Mouse (Mus musculus) forebrain, embryonic 11.5 days (tissue): ENCODE measurements around the gene 4930432K21Rik. TPM values are rescaled to one million over a fixed set of nuclear protein-coding genes. Genes with fewer than 3 reads are reported as not detected.

Experiments used
- ATAC-seq: fragments of 200-750 bp; cut with Nextera tagmentation; replicated peaks from 2 replicates; pipeline ENCODE4 v1.8.0; 2017; ENCODE audit warnings: moderate TSS enrichment; ENCODE audit not compliant: low FRiP score
- DNase-seq: peaks from one replicate; pipeline ENCODE4 v3.0.0-alpha.2; 2017; ENCODE audit warnings: low spot score
- H3K27ac ChIP-seq: fragments of 300-500 bp; sonication (generic); 2 replicates; pipeline ENCODE4 v1.5.1; 2014; ENCODE audit warnings: low read depth, low read length
- H3K27me3 ChIP-seq: fragments of 300-500 bp; sonication (generic); 2 replicates; pipeline ENCODE4 v1.6.1; 2014; ENCODE audit warnings: mild to moderate bottlenecking, low read length, mixed read lengths; ENCODE audit not compliant: control insufficient read depth, insufficient read depth
- H3K36me3 ChIP-seq: fragments of 300-500 bp; sonication (generic); 2 replicates; pipeline ENCODE4 v1.6.1; 2014; ENCODE audit warnings: mild to moderate bottlenecking, low read length, moderate library complexity, mixed read lengths; ENCODE audit not compliant: control insufficient read depth, insufficient read depth
- H3K4me1 ChIP-seq: fragments of 300-500 bp; sonication (generic); replicated peaks from 2 replicates; pipeline ENCODE4 v1.6.1; 2014; ENCODE audit warnings: low read length, mixed read lengths; ENCODE audit not compliant: control insufficient read depth, insufficient read depth
- H3K4me2 ChIP-seq: fragments of 300-500 bp; sonication (generic); 2 replicates; pipeline ENCODE4 v1.6.1; 2014; ENCODE audit warnings: low read depth, mild to moderate bottlenecking, low read length, moderate library complexity, mixed read lengths; ENCODE audit not compliant: severe bottlenecking
- H3K4me3 ChIP-seq: fragments of 300-500 bp; sonication (generic); 2 replicates; pipeline ENCODE4 v1.5.1; 2014; ENCODE audit warnings: low read depth, low read length
- H3K9ac ChIP-seq: fragments of 300-500 bp; sonication (generic); 2 replicates; pipeline ENCODE4 v1.6.1; 2014; ENCODE audit warnings: low read length
- H3K9me3 ChIP-seq: fragments of 300-500 bp; sonication (generic); 2 replicates; pipeline ENCODE4 v1.6.1; 2016; ENCODE audit warnings: low read length, mixed read lengths; ENCODE audit not compliant: control insufficient read depth
- WGBS: fragments of 180-500 bp; shearing (Covaris S2); extraction: QIAGEN DNeasy Blood & Tissue Kit; methylation state at CpG from one replicate; pipeline ENCODE4 v1.1.7; 2014; 5-methylcytosine and 5-hydroxymethylcytosine counted together
- polyA plus RNA-seq: library from polyadenylated mRNA; unstranded; fragments of >200 nt; fragmentation: Nextera tagmentation; extraction: Ambion mirVana; gene quantifications from 2 replicates; pipeline ENCODE4 v1.2.1, GENCODE M21; 2014

Gene 4930432K21Rik
- polyA plus RNA-seq, 1 experiment from 2014 or later = 1.2 TPM

GRCm38 (mm10) chr8:84106216-84107040, 41.4 kb upstream of the 4930432K21Rik start:
- ATAC-seq (no peak), DNase-seq (no peak)
- H3K9ac ChIP-seq = no peak overlapping the region
- H3K4me1 ChIP-seq = peaks cover 5% of the 10 kb centered on the region; the same call in 1 of the 2 replicates
- WGBS = 93% methylated on average over 6 of the region's 6 CpGs
- H3K4me2 ChIP-seq = no peak overlapping the region
- peaks cover 3% of the 10 kb centered on the region; the same call in 1 of the 2 replicates for H3K36me3 ChIP-seq
- H3K9me3 ChIP-seq = no peaks in the 10 kb centered on the region; the same call in 1 of the 2 replicates
- no peak overlapping the region for H3K4me3 ChIP-seq
- no peak overlapping the region for H3K27ac ChIP-seq
- no peaks in the 10 kb centered on the region for H3K27me3 ChIP-seq

- ATAC-seq (no peak), DNase-seq (no peak)
- H3K4me3 ChIP-seq = no peak overlapping the region
- no peak overlapping the region for H3K9ac ChIP-seq
- H3K4me1 ChIP-seq = no peaks in the 10 kb centered on the region
- no peaks in the 10 kb centered on the region for H3K36me3 ChIP-seq
- H3K27ac ChIP-seq = no peak overlapping the region
- no peak overlapping the region for H3K4me2 ChIP-seq
- H3K27me3 ChIP-seq = no peaks in the 10 kb centered on the region
- WGBS = 88% methylated on average over 6 of the region's 6 CpGs
- no peaks in the 10 kb centered on the region for H3K9me3 ChIP-seq
Observed at GRCm38 (mm10) chr8:84115646-84116045, 32.2 kb upstream of the 4930432K21Rik start.

GRCm38 (mm10) chr8:84122151-84122550, 25.7 kb upstream of the 4930432K21Rik start:
- no peaks in the 10 kb centered on the region for H3K36me3 ChIP-seq
- 87% methylated on average over 3 of the region's 3 CpGs for WGBS
- ATAC-seq = no peak

GRCm38 (mm10) chr8:84125656-84126055, 22.2 kb upstream of the 4930432K21Rik start, which contains the start of gene Podnl1:
Gene Podnl1 (plus strand): TSS chr8:84125989.
- no peaks in the 10 kb centered on the region for H3K27me3 ChIP-seq
- no peaks in the 10 kb centered on the region for H3K9me3 ChIP-seq
- no peak within 1 kb of the TSS for H3K27ac ChIP-seq
- H3K36me3 ChIP-seq = no peaks in the 10 kb centered on the region
- DNase-seq = no peak
- H3K4me3 ChIP-seq = no peak within 1 kb of the TSS
- no peak for ATAC-seq
- no peak within 1 kb of the TSS for H3K4me2 ChIP-seq
- H3K9ac ChIP-seq = no peak within 1 kb of the TSS
- no peaks in the 10 kb centered on the region for H3K4me1 ChIP-seq
- WGBS = 70% methylated on average over 9 of the region's 9 CpGs

More at GRCm38 (mm10) chr8:84122151-84122550, 25.7 kb upstream of the 4930432K21Rik start:
- Histone ChIP-seq H3K27me3 (no peaks in the 10 kb centered on the region), H3K4me3 (no peak overlapping the region), H3K9ac (no peak overlapping the region), H3K4me1 (no peaks in the 10 kb centered on the region), H3K27ac (no peak overlapping the region), H3K9me3 (no peaks in the 10 kb centered on the region), H3K4me2 (no peak overlapping the region)
- no peak for DNase-seq

GRCm38 (mm10) chr8:84126742-84127141, 21.1 kb upstream of the 4930432K21Rik start:
- no peak overlapping the region for H3K27ac ChIP-seq
- no peaks in the 10 kb centered on the region for H3K27me3 ChIP-seq
- no peak overlapping the region for H3K4me2 ChIP-seq
- no peak for ATAC-seq
- no peaks in the 10 kb centered on the region for H3K4me1 ChIP-seq
- no peaks in the 10 kb centered on the region for H3K36me3 ChIP-seq
- no peak overlapping the region for H3K9ac ChIP-seq
- WGBS = 76% methylated on average over 2 of the region's 2 CpGs
- no peak overlapping the region for H3K4me3 ChIP-seq
- no peak for DNase-seq
- H3K9me3 ChIP-seq = no peaks in the 10 kb centered on the region

- WGBS = 73% methylated on average over 17 of the region's 17 CpGs
- no peaks in the 10 kb centered on the region for H3K36me3 ChIP-seq
- H3K27ac ChIP-seq = no peak overlapping the region
Observed at GRCm38 (mm10) chr8:84127202-84127901, 20.5 kb upstream of the 4930432K21Rik start.

GRCm38 (mm10) chr8:84128277-84128676, 19.5 kb upstream of the 4930432K21Rik start:
- WGBS = 77% methylated on average over 8 of the region's 8 CpGs
- Histone ChIP-seq H3K4me2 (no peak overlapping the region), H3K36me3 (peaks cover 1% of the 10 kb centered on the region; the same call in 1 of the 2 replicates), H3K27me3 (no peaks in the 10 kb centered on the region), H3K4me3 (no peak overlapping the region), H3K4me1 (no peaks in the 10 kb centered on the region), H3K9ac (no peak overlapping the region), H3K9me3 (no peaks in the 10 kb centered on the region), H3K27ac (no peak overlapping the region)
- DNase-seq (no peak), ATAC-seq (no peak)

More at GRCm38 (mm10) chr8:84127202-84127901, 20.5 kb upstream of the 4930432K21Rik start:
- Histone ChIP-seq H3K4me2 (no peak overlapping the region), H3K9ac (no peak overlapping the region), H3K4me3 (no peak overlapping the region), H3K27me3 (no peaks in the 10 kb centered on the region), H3K9me3 (no peaks in the 10 kb centered on the region), H3K4me1 (no peaks in the 10 kb centered on the region)
- DNase-seq = no peak
- ATAC-seq = no peak

- Histone ChIP-seq H3K4me1 (no peaks in the 10 kb centered on the region), H3K27me3 (no peaks in the 10 kb centered on the region), H3K4me3 (no peak overlapping the region), H3K27ac (no peak overlapping the region), H3K9me3 (no peaks in the 10 kb centered on the region), H3K4me2 (no peak overlapping the region), H3K9ac (peak overlapping the region; percentile 12; the same call in 1 of the 2 replicates), H3K36me3 (peaks cover 3% of the 10 kb centered on the region)
- 45% methylated on average over 30 of the region's 30 CpGs for WGBS
- DNase-seq = peak; percentile 57
- no peak for ATAC-seq
Observed at GRCm38 (mm10) chr8:84130806-84131205, 17.0 kb upstream of the 4930432K21Rik start.
